21 mouse cellular contexts compared by ENCODE assay signal in genomic region chr12:28598526-28598991, GRCm38 (mm10). TPM values are rescaled to one million over a fixed set of nuclear protein-coding genes. Genes with fewer than 3 reads are reported as not detected.
DNase-seq lines count a peak whose midpoint lies in the region; ATAC-seq lines count a peak whose summit lies in the region.
"Had no signal": no experiment of that assay in that cellular context is flagged by ENCODE, and none has a peak within 500 bp of the region (broad histone marks: within the 10 kb centered on the region; RNA-seq: fewer than 3 reads in every experiment).

No protein-coding gene starts in this region.

- WGBS in forebrain, embryonic 14.5 days, result 55% methylated on average over 2 of the region's 2 CpGs
- WGBS in forebrain, embryonic 13.5 days, result 63% methylated on average over 2 of the region's 2 CpGs
- WGBS in hindbrain, embryonic 13.5 days, result 64% methylated on average over 2 of the region's 2 CpGs
- WGBS in hindbrain, embryonic 11.5 days, result 61% methylated on average over 2 of the region's 2 CpGs
- 54% methylated on average over 2 of the region's 2 CpGs for WGBS in neural tube, embryonic 13.5 days

- DNase-seq in forebrain, embryonic 14.5 days (ENCODE audit: low spot score), result peak; percentile 53
- no peak for DNase-seq in hindbrain, embryonic 11.5 days (ENCODE audit: low spot score)
- no peak for DNase-seq in neural tube, embryonic 10.5 days (ENCODE audit: extremely low spot score, low spot score)
- peak; percentile 80 for DNase-seq in retina, postnatal 1 day
- DNase-seq in frontal cortex, postnatal 10 days (ENCODE audit: low spot score in 2 of 2), result no peak
- DNase-seq: adrenal gland, adult 2 months; adrenal gland, postnatal 36 days; cerebellum, adult 11 months; cerebellum, adult 8-10 months; cerebellum, postnatal 14 days; gastrocnemius, postnatal 36 days; heart, postnatal 14 days had no signal

- no peak overlapping the region for H3K27ac ChIP-seq in forebrain, embryonic 14.5 days (ENCODE audit: low read depth, low read length)
- no peak overlapping the region for H3K27ac ChIP-seq in forebrain, embryonic 13.5 days
- H3K27ac ChIP-seq in hindbrain, embryonic 13.5 days, result peak overlapping the region; percentile 30; the same call in 1 of the 2 replicates
- no peak overlapping the region for H3K27ac ChIP-seq in hindbrain, embryonic 11.5 days (ENCODE audit: low read depth, low read length)
- no peak overlapping the region for H3K27ac ChIP-seq in neural tube, embryonic 13.5 days (replicated peaks)
- H3K27ac ChIP-seq: embryonic facial prominence, embryonic 13.5 days; heart, embryonic 15.5 days; hindbrain, embryonic 15.5 days had no signal

- no peak overlapping the region for H3K4me3 ChIP-seq in forebrain, embryonic 14.5 days (ENCODE audit: low read depth, low read length)
- H3K4me3 ChIP-seq in forebrain, embryonic 13.5 days, result no peak overlapping the region
- no peak overlapping the region for H3K4me3 ChIP-seq in hindbrain, embryonic 13.5 days
- no peak overlapping the region for H3K4me3 ChIP-seq in hindbrain, embryonic 11.5 days (ENCODE audit: low read depth, low read length)
- H3K4me3 ChIP-seq in neural tube, embryonic 13.5 days, result no peak overlapping the region
- H3K4me3 ChIP-seq: embryonic facial prominence, embryonic 13.5 days; heart, embryonic 15.5 days; hindbrain, embryonic 15.5 days had no signal

- H3K9ac ChIP-seq in forebrain, embryonic 14.5 days (ENCODE audit: low read length), result no peak overlapping the region
- no peak overlapping the region for H3K9ac ChIP-seq in forebrain, embryonic 13.5 days
- H3K9ac ChIP-seq in hindbrain, embryonic 13.5 days, result no peak overlapping the region
- no peak overlapping the region for H3K9ac ChIP-seq in hindbrain, embryonic 11.5 days (ENCODE audit: low read depth, low read length)
- H3K9ac ChIP-seq in neural tube, embryonic 13.5 days, result no peak overlapping the region
- H3K9ac ChIP-seq: embryonic facial prominence, embryonic 13.5 days; heart, embryonic 15.5 days; hindbrain, embryonic 15.5 days had no signal

- no peaks in the 10 kb centered on the region for H3K9me3 ChIP-seq in forebrain, embryonic 14.5 days (replicated peaks; ENCODE audit: control insufficient read depth, low read length)
- no peaks in the 10 kb centered on the region for H3K9me3 ChIP-seq in forebrain, embryonic 13.5 days (replicated peaks)
- no peaks in the 10 kb centered on the region for H3K9me3 ChIP-seq in hindbrain, embryonic 13.5 days
- H3K9me3 ChIP-seq in hindbrain, embryonic 11.5 days (ENCODE audit: control insufficient read depth, low read length), result no peaks in the 10 kb centered on the region
- no peaks in the 10 kb centered on the region for H3K9me3 ChIP-seq in neural tube, embryonic 13.5 days
- H3K9me3 ChIP-seq: embryonic facial prominence, embryonic 13.5 days; heart, embryonic 15.5 days; hindbrain, embryonic 15.5 days had no signal

- peak; percentile 38; the same call in 1 of the 2 replicates for ATAC-seq in forebrain, embryonic 14.5 days
- no peak for ATAC-seq in forebrain, embryonic 13.5 days
- no peak for ATAC-seq in hindbrain, embryonic 13.5 days (ENCODE audit: low FRiP score)
- no peak for ATAC-seq in hindbrain, embryonic 11.5 days (ENCODE audit: low FRiP score)
- peak; percentile 48; the same call in 1 of the 2 replicates for ATAC-seq in neural tube, embryonic 13.5 days (ENCODE audit: low read depth)
- ATAC-seq: intestine, embryonic 16.5 days had no signal

- H3K4me2 ChIP-seq in forebrain, embryonic 14.5 days (ENCODE audit: low read length), result no peak overlapping the region
- H3K4me2 ChIP-seq in forebrain, embryonic 13.5 days, result no peak overlapping the region
- no peak overlapping the region for H3K4me2 ChIP-seq in hindbrain, embryonic 13.5 days
- H3K4me2 ChIP-seq in hindbrain, embryonic 11.5 days (replicated peaks; ENCODE audit: low read depth, low read length), result no peak overlapping the region
- no peak overlapping the region for H3K4me2 ChIP-seq in neural tube, embryonic 13.5 days
- H3K4me2 ChIP-seq: embryonic facial prominence, embryonic 13.5 days; heart, embryonic 11.5 days; heart, embryonic 15.5 days; hindbrain, embryonic 15.5 days had no signal

- no peaks in the 10 kb centered on the region for H3K27me3 ChIP-seq in forebrain, embryonic 14.5 days (replicated peaks; ENCODE audit: control insufficient read depth, insufficient read depth, low read length)
- no peaks in the 10 kb centered on the region for H3K27me3 ChIP-seq in forebrain, embryonic 13.5 days
- no peaks in the 10 kb centered on the region for H3K27me3 ChIP-seq in hindbrain, embryonic 13.5 days
- H3K27me3 ChIP-seq in hindbrain, embryonic 11.5 days (ENCODE audit: control insufficient read depth, insufficient read depth, low read length), result no peaks in the 10 kb centered on the region
- H3K27me3 ChIP-seq in neural tube, embryonic 13.5 days, result no peaks in the 10 kb centered on the region
- H3K27me3 ChIP-seq: embryonic facial prominence, embryonic 13.5 days; heart, embryonic 15.5 days; hindbrain, embryonic 15.5 days had no signal

- H3K4me1 ChIP-seq in forebrain, embryonic 14.5 days (ENCODE audit: control insufficient read depth, insufficient read depth, low read length), result peaks cover 5% of the 10 kb centered on the region
- peaks cover 28% of the 10 kb centered on the region for H3K4me1 ChIP-seq in forebrain, embryonic 13.5 days
- H3K4me1 ChIP-seq in hindbrain, embryonic 13.5 days (replicated peaks), result peaks cover 17% of the 10 kb centered on the region
- H3K4me1 ChIP-seq in hindbrain, embryonic 11.5 days (replicated peaks; ENCODE audit: control insufficient read depth, insufficient read depth, low read length), result no peaks in the 10 kb centered on the region
- H3K4me1 ChIP-seq in neural tube, embryonic 13.5 days (replicated peaks), result peaks cover 23% of the 10 kb centered on the region
- H3K4me1 ChIP-seq: embryonic facial prominence, embryonic 13.5 days had no signal

- H3K36me3 ChIP-seq in forebrain, embryonic 14.5 days (ENCODE audit: control insufficient read depth, insufficient read depth, low read length), result no peaks in the 10 kb centered on the region
- no peaks in the 10 kb centered on the region for H3K36me3 ChIP-seq in forebrain, embryonic 13.5 days (ENCODE audit: poor library complexity, severe bottlenecking)
- no peaks in the 10 kb centered on the region for H3K36me3 ChIP-seq in hindbrain, embryonic 13.5 days
- H3K36me3 ChIP-seq in hindbrain, embryonic 11.5 days (ENCODE audit: control insufficient read depth, insufficient read depth, low read length), result no peaks in the 10 kb centered on the region
- H3K36me3 ChIP-seq in neural tube, embryonic 13.5 days, result no peaks in the 10 kb centered on the region
- H3K36me3 ChIP-seq: embryonic facial prominence, embryonic 13.5 days; heart, embryonic 15.5 days; hindbrain, embryonic 15.5 days had no signal

RNA-seq across cellular contexts. Expression of gene Allc, which starts 16.2 kb away (rescaled TPM):
- not detected in 2 replicates for polyA plus RNA-seq in forebrain, embryonic 14.5 days (2014; fragmentation: Nextera tagmentation; extraction: Ambion mirVana)
- polyA plus RNA-seq in forebrain, embryonic 13.5 days (2015; fragmentation: Nextera tagmentation; extraction: Ambion mirVana), result not detected in 2 replicates
- 0.27 TPM in 1 of 2 replicates, not detected in the other for polyA plus RNA-seq in hindbrain, embryonic 13.5 days (2015; fragmentation: Nextera tagmentation; extraction: Ambion mirVana)
- not detected in 2 replicates for polyA plus RNA-seq in hindbrain, embryonic 11.5 days (2014; fragmentation: Nextera tagmentation; extraction: Ambion mirVana)
- 0.18 and 0.19 TPM in 2 replicates for polyA plus RNA-seq in neural tube, embryonic 13.5 days (2015; fragmentation: Nextera tagmentation; extraction: Ambion mirVana)
- polyA plus RNA-seq: adrenal gland, adult 2 months; C2C12; embryonic facial prominence, embryonic 13.5 days; heart, embryonic 11.5 days; heart, embryonic 15.5 days; hindbrain, embryonic 15.5 days; intestine, embryonic 16.5 days had no signal

RNA-seq across cellular contexts. Expression of gene Colec11, which starts 24.6 kb away (rescaled TPM):
- 0.33 and 0.56 TPM in 2 replicates for polyA plus RNA-seq in forebrain, embryonic 14.5 days (2014; fragmentation: Nextera tagmentation; extraction: Ambion mirVana)
- 0.18 and 0.40 TPM in 2 replicates for polyA plus RNA-seq in forebrain, embryonic 13.5 days (2015; fragmentation: Nextera tagmentation; extraction: Ambion mirVana)
- polyA plus RNA-seq in hindbrain, embryonic 13.5 days (2015; fragmentation: Nextera tagmentation; extraction: Ambion mirVana), result 1.1 and 1.5 TPM in 2 replicates
- polyA plus RNA-seq in hindbrain, embryonic 11.5 days (2014; fragmentation: Nextera tagmentation; extraction: Ambion mirVana), result 0.21 and 0.51 TPM in 2 replicates
- polyA plus RNA-seq in neural tube, embryonic 13.5 days (2015; fragmentation: Nextera tagmentation; extraction: Ambion mirVana), result 0.93 and 1.4 TPM in 2 replicates
- polyA plus RNA-seq: C2C12; embryonic facial prominence, embryonic 13.5 days had no signal

RNA-seq across cellular contexts. Expression of gene Rps7, which starts 37.2 kb away (rescaled TPM):
- 690 and 790 TPM in 2 replicates for polyA plus RNA-seq in forebrain, embryonic 14.5 days (2014; fragmentation: Nextera tagmentation; extraction: Ambion mirVana)
- polyA plus RNA-seq in forebrain, embryonic 13.5 days (2015; fragmentation: Nextera tagmentation; extraction: Ambion mirVana), result 536 and 650 TPM in 2 replicates
- 522 and 548 TPM in 2 replicates for polyA plus RNA-seq in hindbrain, embryonic 13.5 days (2015; fragmentation: Nextera tagmentation; extraction: Ambion mirVana)
- 766 and 780 TPM in 2 replicates for polyA plus RNA-seq in hindbrain, embryonic 11.5 days (2014; fragmentation: Nextera tagmentation; extraction: Ambion mirVana)
- polyA plus RNA-seq in neural tube, embryonic 13.5 days (2015; fragmentation: Nextera tagmentation; extraction: Ambion mirVana), result 517 and 523 TPM in 2 replicates

RNA-seq across cellular contexts. Expression of gene Dcdc2c, which starts 46.4 kb away (rescaled TPM):
- polyA plus RNA-seq in forebrain, embryonic 14.5 days (2014; fragmentation: Nextera tagmentation; extraction: Ambion mirVana), result not detected in 2 replicates
- polyA plus RNA-seq in forebrain, embryonic 13.5 days (2015; fragmentation: Nextera tagmentation; extraction: Ambion mirVana), result not detected in 2 replicates
- polyA plus RNA-seq in hindbrain, embryonic 13.5 days (2015; fragmentation: Nextera tagmentation; extraction: Ambion mirVana), result 0.30 TPM in 1 of 2 replicates, not detected in the other
- 0.14 and 0.22 TPM in 2 replicates for polyA plus RNA-seq in hindbrain, embryonic 11.5 days (2014; fragmentation: Nextera tagmentation; extraction: Ambion mirVana)
- polyA plus RNA-seq in neural tube, embryonic 13.5 days (2015; fragmentation: Nextera tagmentation; extraction: Ambion mirVana), result 0.11 TPM in 1 of 2 replicates, not detected in the other
- polyA plus RNA-seq: adrenal gland, adult 2 months; C2C12; heart, embryonic 15.5 days; hindbrain, embryonic 15.5 days; intestine, embryonic 16.5 days had no signal

RNA-seq across cellular contexts. Expression of gene Rnaseh1, which starts 50.8 kb away (rescaled TPM):
- polyA plus RNA-seq in forebrain, embryonic 14.5 days (2014; fragmentation: Nextera tagmentation; extraction: Ambion mirVana), result 24.8 and 26.1 TPM in 2 replicates
- 28.4 and 29.6 TPM in 2 replicates for polyA plus RNA-seq in forebrain, embryonic 13.5 days (2015; fragmentation: Nextera tagmentation; extraction: Ambion mirVana)
- polyA plus RNA-seq in hindbrain, embryonic 13.5 days (2015; fragmentation: Nextera tagmentation; extraction: Ambion mirVana), result 22.5 and 27.1 TPM in 2 replicates
- polyA plus RNA-seq in hindbrain, embryonic 11.5 days (2014; fragmentation: Nextera tagmentation; extraction: Ambion mirVana), result 25.4 and 27.7 TPM in 2 replicates
- 23.9 and 25.8 TPM in 2 replicates for polyA plus RNA-seq in neural tube, embryonic 13.5 days (2015; fragmentation: Nextera tagmentation; extraction: Ambion mirVana)

Comparison
In these comparisons a context has a peak if more than half of its experiments do, and no peak if none do; other contexts are left out.
1. ATAC-seq: peak in forebrain, embryonic 14.5 days (single experiment) and neural tube, embryonic 13.5 days (single experiment); none in forebrain, embryonic 13.5 days (single experiment), hindbrain, embryonic 13.5 days (single experiment) and hindbrain, embryonic 11.5 days (single experiment).
2. DNase-seq: peak in forebrain, embryonic 14.5 days (single experiment) and retina, postnatal 1 day (single experiment); none in hindbrain, embryonic 11.5 days (single experiment), neural tube, embryonic 10.5 days (single experiment) and frontal cortex, postnatal 10 days (0 of 2).